Mouse (Mus musculus) cerebellum, adult 2 months (tissue): ENCODE results near the gene Papln.

Experiments used
- CTCF ChIP-seq: fragments of 200-500 bp; IDR thresholded peaks from 2 replicates; pipeline ENCODE4 v1.5.1; 2011; ENCODE audit warnings: low read depth, mild to moderate bottlenecking, control low read depth, low read length, moderate library complexity, borderline replicate concordance; ENCODE audit not compliant: insufficient read depth
- POLR2A ChIP-seq: fragments of 200-500 bp; IDR thresholded peaks from 2 replicates; pipeline ENCODE4 v1.6.1; 2011; ENCODE audit warnings: low read length, control low read depth, borderline replicate concordance; ENCODE audit not compliant: insufficient read depth

DNA sequence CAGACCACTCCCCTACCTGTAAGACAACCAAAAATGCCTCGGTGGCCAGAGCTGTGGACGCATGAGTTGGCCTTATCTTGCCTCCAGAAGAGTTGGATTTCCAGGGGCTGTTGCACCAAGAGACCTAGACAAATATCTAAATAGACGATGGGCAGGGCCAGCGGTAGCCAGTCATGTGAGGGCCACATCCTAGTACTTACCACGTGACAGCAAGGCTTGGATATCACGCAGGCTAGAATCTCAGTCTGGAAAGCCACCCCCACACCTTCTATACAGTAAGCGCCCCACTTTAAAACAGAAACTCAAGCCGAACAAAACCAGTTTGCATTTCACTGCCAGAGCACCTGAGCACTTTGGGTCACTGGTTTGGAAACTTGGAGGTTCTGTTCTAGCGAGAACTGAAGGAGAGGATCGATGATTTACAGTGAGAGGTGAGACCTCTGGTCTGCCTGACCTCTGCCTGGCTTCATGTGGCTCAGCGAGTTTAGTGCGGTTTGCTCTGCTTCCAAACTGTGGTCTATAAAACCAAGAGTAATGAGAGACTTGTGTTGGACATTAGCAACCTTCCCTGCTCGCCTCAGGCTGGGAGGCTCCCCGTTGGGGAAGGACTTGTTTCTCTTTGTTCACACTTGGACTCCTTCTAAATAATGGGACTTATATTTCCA, 4.9 kb downstream of the Papln start:
- no peak for TF ChIP-seq POLR2A
- TF ChIP-seq CTCF, result no peak
